Mouse (Mus musculus) ES-Bruce4 (cell line): ENCODE results near the gene Camk2d.

Source experiments
- CTCF ChIP-seq: IDR thresholded peaks from one replicate; pipeline ENCODE4 v1.8.1; 2011; ENCODE audit warnings: low read depth, low read length
- EP300 ChIP-seq: IDR thresholded peaks from 2 replicates; pipeline ENCODE4 v1.6.1; 2011; ENCODE audit warnings: low read depth, low read length; ENCODE audit not compliant: insufficient read depth
- POLR2A ChIP-seq: IDR thresholded peaks from one replicate; pipeline ENCODE4 v1.8.1; 2011; ENCODE audit warnings: low read length; ENCODE audit not compliant: insufficient read depth

DNA sequence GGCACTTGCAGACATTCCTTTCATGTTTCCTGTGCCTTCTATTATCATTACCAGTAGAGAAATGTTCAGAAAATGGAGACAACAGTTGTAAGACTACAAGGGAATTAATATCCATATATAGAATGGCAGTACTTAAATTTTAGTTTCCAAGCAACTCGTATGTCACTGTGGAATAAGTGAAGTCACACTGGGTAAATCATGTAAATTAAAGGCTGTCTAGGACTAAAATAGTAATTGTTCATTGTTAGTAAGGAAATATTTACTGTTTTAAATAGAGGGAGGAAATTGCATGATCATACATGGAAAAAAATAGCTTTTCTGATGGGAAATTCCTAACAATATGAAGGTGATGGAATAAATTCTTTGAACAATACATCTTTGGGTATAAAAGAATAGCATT lies 57.0 kb downstream of the Camk2d start:
- TF ChIP-seq CTCF (no peak), POLR2A (no peak), EP300 (no peak)
